ENCODE assay signal across 8 mouse cellular contexts in the genomic region with DNA sequence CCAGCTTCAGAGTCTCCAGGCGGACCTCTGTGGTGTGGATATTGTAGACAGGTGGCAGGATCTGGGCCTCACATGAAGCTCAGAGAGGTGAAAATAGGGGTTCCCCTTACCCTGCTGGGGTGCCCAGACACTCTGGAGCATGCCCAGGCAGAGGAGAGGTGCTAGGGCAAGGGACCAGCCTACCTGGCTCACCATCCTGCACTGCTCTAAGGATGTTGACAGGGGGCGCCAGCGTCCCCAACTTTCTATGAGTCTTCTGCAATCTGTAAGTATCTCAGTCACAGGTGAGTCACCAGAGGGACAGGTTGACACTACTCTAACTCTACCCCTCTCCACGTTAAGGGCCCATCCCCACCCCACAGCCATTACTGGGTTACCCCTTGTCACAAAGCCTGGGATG. TPM values are rescaled to one million over a fixed set of nuclear protein-coding genes. Genes with fewer than 3 reads are reported as not detected.
DNase-seq lines count a peak whose midpoint lies in the region; ATAC-seq and TF ChIP-seq lines count a peak whose summit lies in the region.

No protein-coding gene starts in this region.

- no peak overlapping the region for H3K4me3 ChIP-seq in heart, embryonic 13.5 days
- H3K4me3 ChIP-seq in liver, embryonic 14.5 days (ENCODE audit: insufficient read depth in 1 of 2, low read depth in 2 of 2, low read length in 2 of 2): no peak overlapping the region
- H3K4me3 ChIP-seq in midbrain, embryonic 10.5 days: no peak overlapping the region

- no peak for DNase-seq in heart, postnatal 4 days
- DNase-seq in B cell, adult 2 months: peak; percentile 60 to 62
- peak; percentile 49 for DNase-seq in T-cell, adult 2 months (ENCODE audit: low spot score)
- DNase-seq in liver, embryonic 14.5 days (ENCODE audit: low read depth in 3 of 3, low spot score in 3 of 3): peak in 1 of 3 experiments; percentile 26
- DNase-seq in midbrain, embryonic 10.5 days (ENCODE audit: low spot score): no peak
- no peak for DNase-seq in Muller cell, postnatal 12 days (ENCODE audit: inconsistent ontology term)
- no peak for DNase-seq in heart, postnatal 14 days

- peaks cover 30% of the 10 kb centered on the region for H3K4me1 ChIP-seq in heart, embryonic 13.5 days
- peaks cover 0 to 13% of the 10 kb centered on the region in 2 experiments; a peak in 1 of 4 replicates for H3K4me1 ChIP-seq in liver, embryonic 14.5 days (replicated peaks; ENCODE audit: control insufficient read depth in 2 of 2, insufficient read depth in 2 of 2, low read length in 1 of 2)
- peaks cover 45% of the 10 kb centered on the region for H3K4me1 ChIP-seq in midbrain, embryonic 10.5 days

- no peak overlapping the region for H3K9ac ChIP-seq in heart, embryonic 13.5 days
- no peak overlapping the region for H3K9ac ChIP-seq in liver, embryonic 14.5 days (replicated peaks)

- no peak for ATAC-seq in heart, embryonic 13.5 days (ENCODE audit: extremely low read depth, insufficient number of reproducible peaks, low FRiP score, low TSS enrichment)
- ATAC-seq in liver, embryonic 14.5 days (ENCODE audit: insufficient read depth): no peak

- peak overlapping the region; percentile 68 for H3K27ac ChIP-seq in heart, embryonic 13.5 days (replicated peaks)
- H3K27ac ChIP-seq in liver, embryonic 14.5 days: no peak overlapping the region
- no peak overlapping the region for H3K27ac ChIP-seq in midbrain, embryonic 10.5 days (replicated peaks)

- peaks cover 31% of the 10 kb centered on the region for H3K27me3 ChIP-seq in heart, embryonic 13.5 days (replicated peaks)
- peaks cover 24% of the 10 kb centered on the region for H3K27me3 ChIP-seq in liver, embryonic 14.5 days (ENCODE audit: control insufficient read depth, insufficient read depth, low read length)
- peaks cover 27% of the 10 kb centered on the region for H3K27me3 ChIP-seq in midbrain, embryonic 10.5 days (ENCODE audit: low read depth, poor library complexity, severe bottlenecking)

- H3K36me3 ChIP-seq in heart, embryonic 13.5 days: no peaks in the 10 kb centered on the region
- H3K36me3 ChIP-seq in liver, embryonic 14.5 days (replicated peaks; ENCODE audit: control insufficient read depth, insufficient read depth, low read depth): no peaks in the 10 kb centered on the region
- no peaks in the 10 kb centered on the region for H3K36me3 ChIP-seq in midbrain, embryonic 10.5 days

- H3K9me3 ChIP-seq in heart, embryonic 13.5 days: no peaks in the 10 kb centered on the region
- H3K9me3 ChIP-seq in liver, embryonic 14.5 days (ENCODE audit: control insufficient read depth, low read length): no peaks in the 10 kb centered on the region
- no peaks in the 10 kb centered on the region for H3K9me3 ChIP-seq in midbrain, embryonic 10.5 days (replicated peaks)

- WGBS in heart, embryonic 13.5 days: 21% methylated on average over 4 of the region's 4 CpGs
- WGBS in liver, embryonic 14.5 days (ENCODE audit: insufficient replicate concordance): 20% methylated on average over 4 of the region's 4 CpGs
- 26% methylated on average over 4 of the region's 4 CpGs for WGBS in midbrain, embryonic 10.5 days

- intact Hi-C loops in heart, postnatal 14 days (cut with DNase I): no loop called here

- peak; percentile 72 for TF ChIP-seq CTCF in liver, embryonic 14.5 days (IDR thresholded peaks at IDR 0.05; ENCODE audit: low read depth)

- no peak overlapping the region for H3K4me2 ChIP-seq in heart, embryonic 13.5 days
- H3K4me2 ChIP-seq in liver, embryonic 14.5 days (ENCODE audit: low read depth): no peak overlapping the region

- no peak for TF ChIP-seq EP300 in liver, embryonic 14.5 days (IDR thresholded peaks at IDR 0.05; ENCODE audit: low read depth)

RNA-seq across cellular contexts. Expression of a gene that starts 5.4 kb away (rescaled TPM):
- 45.3 and 47.2 TPM in 2 replicates for polyA plus RNA-seq in heart, embryonic 13.5 days (2015; fragmentation: Nextera tagmentation; extraction: Ambion mirVana)
- 10 to 100 TPM; 10.3 to 15.7 TPM for total RNA-seq in heart, postnatal 4 days (2021)
- 6.3 and 7.5 TPM in 2 replicates for polyA plus RNA-seq in liver, embryonic 14.5 days (2012; rRNA removed)
- 16.9 and 18.4 TPM in 2 replicates for polyA plus RNA-seq in liver, embryonic 14.5 days (2014; fragmentation: Nextera tagmentation; extraction: Ambion mirVana)
- polyA plus RNA-seq in midbrain, embryonic 10.5 days (2016; fragmentation: Nextera tagmentation; extraction: Ambion mirVana): 66.4 and 76.4 TPM in 2 replicates
- 1 to 10 TPM; 8.3 to 8.6 TPM for total RNA-seq in heart, postnatal 14 days (2021)

RNA-seq across cellular contexts. Expression of a gene that starts 17.7 kb away (rescaled TPM):
- polyA plus RNA-seq in heart, embryonic 13.5 days (2015; fragmentation: Nextera tagmentation; extraction: Ambion mirVana): 2.5 and 2.7 TPM in 2 replicates
- 10 to 100 TPM; 29.1 to 29.2 TPM for total RNA-seq in heart, postnatal 4 days (2021)
- polyA plus RNA-seq in liver, embryonic 14.5 days (2012; rRNA removed): 0.41 and 0.51 TPM in 2 replicates
- polyA plus RNA-seq in liver, embryonic 14.5 days (2014; fragmentation: Nextera tagmentation; extraction: Ambion mirVana): 0.09 and 0.11 TPM in 2 replicates
- 2.4 and 2.8 TPM in 2 replicates for polyA plus RNA-seq in midbrain, embryonic 10.5 days (2016; fragmentation: Nextera tagmentation; extraction: Ambion mirVana)
- total RNA-seq in heart, postnatal 14 days (2021): 10 to 100 TPM; 32.1 to 32.4 TPM

RNA-seq across cellular contexts. Expression of a gene that starts 29.0 kb away (rescaled TPM):
- 21.7 and 22.0 TPM in 2 replicates for polyA plus RNA-seq in heart, embryonic 13.5 days (2015; fragmentation: Nextera tagmentation; extraction: Ambion mirVana)
- 10 to 100 TPM; 26.0 to 28.1 TPM for total RNA-seq in heart, postnatal 4 days (2021)
- polyA plus RNA-seq in liver, embryonic 14.5 days (2012; rRNA removed): 4.1 and 5.5 TPM in 2 replicates
- polyA plus RNA-seq in liver, embryonic 14.5 days (2014; fragmentation: Nextera tagmentation; extraction: Ambion mirVana): 3.3 and 4.6 TPM in 2 replicates
- 20.5 and 22.7 TPM in 2 replicates for polyA plus RNA-seq in midbrain, embryonic 10.5 days (2016; fragmentation: Nextera tagmentation; extraction: Ambion mirVana)
- 10 to 100 TPM; 16.8 TPM for total RNA-seq in heart, postnatal 14 days (2021)

RNA-seq across cellular contexts. Expression of a gene that starts 53.2 kb away (rescaled TPM):
- polyA plus RNA-seq in heart, embryonic 13.5 days (2015; fragmentation: Nextera tagmentation; extraction: Ambion mirVana): 32.5 and 35.5 TPM in 2 replicates
- 10 to 100 TPM; 38.3 to 40.8 TPM for total RNA-seq in heart, postnatal 4 days (2021)
- 21.5 and 32.0 TPM in 2 replicates for polyA plus RNA-seq in liver, embryonic 14.5 days (2012; rRNA removed)
- polyA plus RNA-seq in liver, embryonic 14.5 days (2014; fragmentation: Nextera tagmentation; extraction: Ambion mirVana): 19.5 and 22.5 TPM in 2 replicates
- 51.6 and 58.2 TPM in 2 replicates for polyA plus RNA-seq in midbrain, embryonic 10.5 days (2016; fragmentation: Nextera tagmentation; extraction: Ambion mirVana)
- total RNA-seq in heart, postnatal 14 days (2021): 10 to 100 TPM; 28.3 to 28.8 TPM

Comparison
In these comparisons a context has a peak if more than half of its experiments do, and no peak if none do; other contexts are left out.
1. DNase-seq: peak in B cell, adult 2 months (2 of 2) and T-cell, adult 2 months (single experiment); none in heart, postnatal 4 days (single experiment), midbrain, embryonic 10.5 days (single experiment), Muller cell, postnatal 12 days (single experiment) and heart, postnatal 14 days (0 of 2).